In genomic region chr19:29045956-29046650, GRCm38 (mm10) we compare ENCODE assay signal across 8 mouse cellular contexts. TPM values are rescaled to one million over a fixed set of nuclear protein-coding genes. Genes with fewer than 3 reads are reported as not detected.
DNase-seq lines count a peak whose midpoint lies in the region; ATAC-seq and TF ChIP-seq lines count a peak whose summit lies in the region.

No protein-coding gene starts in this region.

- no peaks in the 10 kb centered on the region for H3K27me3 ChIP-seq in embryonic facial prominence, embryonic 12.5 days
- H3K27me3 ChIP-seq in kidney, postnatal 0 days (ENCODE audit: insufficient read depth, low read length): no peaks in the 10 kb centered on the region
- H3K27me3 ChIP-seq in neural tube, embryonic 12.5 days (replicated peaks): no peaks in the 10 kb centered on the region

- no peak for TF ChIP-seq CTCF in kidney, postnatal 0 days (IDR thresholded peaks at IDR 0.05; ENCODE audit: low read depth)

- H3K4me2 ChIP-seq in embryonic facial prominence, embryonic 12.5 days (replicated peaks): peak overlapping the region; percentile 52
- peak overlapping the region; percentile 86 for H3K4me2 ChIP-seq in kidney, postnatal 0 days (ENCODE audit: low read length)
- peak overlapping the region; percentile 72 for H3K4me2 ChIP-seq in neural tube, embryonic 12.5 days (replicated peaks)

- no peaks in the 10 kb centered on the region for H3K36me3 ChIP-seq in embryonic facial prominence, embryonic 12.5 days
- no peaks in the 10 kb centered on the region for H3K36me3 ChIP-seq in kidney, postnatal 0 days (ENCODE audit: insufficient read depth, low read length)
- no peaks in the 10 kb centered on the region for H3K36me3 ChIP-seq in neural tube, embryonic 12.5 days

- peak overlapping the region; percentile 58 for H3K27ac ChIP-seq in embryonic facial prominence, embryonic 12.5 days
- peak overlapping the region; percentile 96 for H3K27ac ChIP-seq in kidney, postnatal 0 days
- H3K27ac ChIP-seq in neural tube, embryonic 12.5 days: no peak overlapping the region

- H3K9me3 ChIP-seq in embryonic facial prominence, embryonic 12.5 days: no peaks in the 10 kb centered on the region
- no peaks in the 10 kb centered on the region for H3K9me3 ChIP-seq in kidney, postnatal 0 days (replicated peaks; ENCODE audit: low read length)
- no peaks in the 10 kb centered on the region for H3K9me3 ChIP-seq in neural tube, embryonic 12.5 days

- H3K4me3 ChIP-seq in embryonic facial prominence, embryonic 12.5 days: peak overlapping the region; percentile 69
- peak overlapping the region; percentile 95 for H3K4me3 ChIP-seq in kidney, postnatal 0 days (replicated peaks; ENCODE audit: low read depth, low read length)
- peak overlapping the region; percentile 19; the same call in 1 of the 2 replicates for H3K4me3 ChIP-seq in neural tube, embryonic 12.5 days

- no peak overlapping the region for H3K9ac ChIP-seq in embryonic facial prominence, embryonic 12.5 days
- peak overlapping the region; percentile 96; the same call in 1 of the 2 replicates for H3K9ac ChIP-seq in kidney, postnatal 0 days (ENCODE audit: low read depth, low read length)
- no peak overlapping the region for H3K9ac ChIP-seq in neural tube, embryonic 12.5 days

- peaks cover 6% of the 10 kb centered on the region; the same call in 1 of the 2 replicates for H3K4me1 ChIP-seq in embryonic facial prominence, embryonic 12.5 days
- peaks cover 3% of the 10 kb centered on the region; the same call in 1 of the 2 replicates for H3K4me1 ChIP-seq in kidney, postnatal 0 days (replicated peaks; ENCODE audit: insufficient read depth, low read length)
- H3K4me1 ChIP-seq in neural tube, embryonic 12.5 days: peaks cover 4% of the 10 kb centered on the region; the same call in 1 of the 2 replicates

- WGBS in embryonic facial prominence, embryonic 12.5 days: 23% methylated on average over 15 of the region's 15 CpGs
- 16% methylated on average over 15 of the region's 15 CpGs for WGBS in kidney, postnatal 0 days
- 57% methylated on average over 15 of the region's 15 CpGs for WGBS in neural tube, embryonic 12.5 days

- ATAC-seq in embryonic facial prominence, embryonic 12.5 days (ENCODE audit: insufficient number of reproducible peaks, insufficient read depth, low FRiP score, low TSS enrichment): no peak
- no peak; the same call in 1 of the 2 replicates for ATAC-seq in kidney, postnatal 0 days (replicated peaks; ENCODE audit: low FRiP score, low read depth)
- ATAC-seq in neural tube, embryonic 12.5 days (ENCODE audit: low FRiP score, low read depth): no peak

- DNase-seq in kidney, adult 11 months: peak; percentile 32
- DNase-seq in kidney, postnatal 10 days: no peak
- peak; percentile 73 for DNase-seq in kidney, postnatal 0 days (ENCODE audit: low spot score)
- no peak for DNase-seq in cerebellum, postnatal 4 days (ENCODE audit: low spot score in 2 of 2)
- DNase-seq in layer of hippocampus, adult 9-11 months: no peak
- no peak for DNase-seq in right cerebral cortex, postnatal 14 days

RNA-seq across cellular contexts. Expression of gene Ak3, which starts 1.7 kb away (rescaled TPM):
- polyA plus RNA-seq in embryonic facial prominence, embryonic 12.5 days (2016; fragmentation: Nextera tagmentation; extraction: Ambion mirVana): 73.4 and 74.8 TPM in 2 replicates
- polyA plus RNA-seq in kidney, postnatal 0 days (2015; fragmentation: Nextera tagmentation; extraction: Ambion mirVana): 105 and 115 TPM in 2 replicates
- polyA plus RNA-seq in neural tube, embryonic 12.5 days (2016; fragmentation: Nextera tagmentation; extraction: Ambion mirVana): 65.1 and 66.3 TPM in 2 replicates

RNA-seq across cellular contexts. Expression of gene Rcl1, which starts 55.1 kb away (rescaled TPM):
- 62.9 TPM in 2 replicates for polyA plus RNA-seq in embryonic facial prominence, embryonic 12.5 days (2016; fragmentation: Nextera tagmentation; extraction: Ambion mirVana)
- polyA plus RNA-seq in kidney, postnatal 0 days (2015; fragmentation: Nextera tagmentation; extraction: Ambion mirVana): 42.7 and 48.4 TPM in 2 replicates
- polyA plus RNA-seq in neural tube, embryonic 12.5 days (2016; fragmentation: Nextera tagmentation; extraction: Ambion mirVana): 36.2 and 38.4 TPM in 2 replicates

RNA-seq across cellular contexts. Expression of gene Cdc37l1, which starts 56.0 kb away (rescaled TPM):
- 48.3 and 50.7 TPM in 2 replicates for polyA plus RNA-seq in embryonic facial prominence, embryonic 12.5 days (2016; fragmentation: Nextera tagmentation; extraction: Ambion mirVana)
- 28.2 and 33.0 TPM in 2 replicates for polyA plus RNA-seq in kidney, postnatal 0 days (2015; fragmentation: Nextera tagmentation; extraction: Ambion mirVana)
- polyA plus RNA-seq in neural tube, embryonic 12.5 days (2016; fragmentation: Nextera tagmentation; extraction: Ambion mirVana): 55.4 and 57.7 TPM in 2 replicates

Comparison
In these comparisons a context has a peak if more than half of its experiments do, and no peak if none do; other contexts are left out.
1. DNase-seq: peak in kidney, adult 11 months (single experiment) and kidney, postnatal 0 days (single experiment); none in kidney, postnatal 10 days (single experiment), cerebellum, postnatal 4 days (0 of 2), layer of hippocampus, adult 9-11 months (single experiment) and right cerebral cortex, postnatal 14 days (single experiment).
2. H3K4me3 ChIP-seq: peak in every context shown above with its lines; median percentile 95 in kidney, postnatal 0 days; 69 in embryonic facial prominence, embryonic 12.5 days; 19 in neural tube, embryonic 12.5 days.
3. Peak in every context shown above with its lines, with median percentiles within 50 percentile points of each other: H3K4me2 ChIP-seq.